Mouse (Mus musculus) ZHBTc4 (cell line): ENCODE measurements around the gene Baiap3.

Source experiments
- DNase-seq: peaks from one replicate; pipeline ENCODE4 v3.0.0-alpha.2; 2011; ENCODE audit warnings: low read depth, low spot score

Gene Baiap3

GRCm38 (mm10) chr17:25256140-25256754, at the start of gene Baiap3:
Gene Baiap3, minus strand, starts transcription at chr17:25256364.
- peak; percentile 46 for DNase-seq

DNA sequence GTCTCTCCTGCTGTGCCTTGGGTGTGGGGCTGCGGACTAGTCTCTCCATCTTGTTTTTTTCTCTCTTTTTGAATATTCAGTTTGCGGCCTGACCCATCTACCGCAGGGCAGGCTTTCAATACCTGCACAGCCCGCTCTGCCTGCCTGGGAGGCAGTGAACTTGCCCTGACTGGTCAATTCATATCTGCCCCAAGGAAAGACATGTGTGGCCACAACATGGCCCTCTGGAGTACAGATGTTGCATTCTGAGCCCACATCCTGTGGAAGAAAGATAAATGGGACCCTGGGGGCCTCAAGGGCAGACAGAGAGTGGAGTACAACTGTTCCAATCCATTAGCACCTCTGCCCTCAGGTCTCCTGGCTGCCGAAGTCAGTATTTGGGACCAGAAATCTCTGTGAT, 41.9 kb upstream of the Baiap3 start, which contains the start of gene Prss34:
TSS of gene Prss34 (plus strand) at position 301 of the 400 bp plus-strand sequence.
- no peak for DNase-seq

- DNase-seq: no peak
Observed at GRCm38 (mm10) chr17:25294111-25294510, 37.9 kb upstream of the Baiap3 start.

DNA sequence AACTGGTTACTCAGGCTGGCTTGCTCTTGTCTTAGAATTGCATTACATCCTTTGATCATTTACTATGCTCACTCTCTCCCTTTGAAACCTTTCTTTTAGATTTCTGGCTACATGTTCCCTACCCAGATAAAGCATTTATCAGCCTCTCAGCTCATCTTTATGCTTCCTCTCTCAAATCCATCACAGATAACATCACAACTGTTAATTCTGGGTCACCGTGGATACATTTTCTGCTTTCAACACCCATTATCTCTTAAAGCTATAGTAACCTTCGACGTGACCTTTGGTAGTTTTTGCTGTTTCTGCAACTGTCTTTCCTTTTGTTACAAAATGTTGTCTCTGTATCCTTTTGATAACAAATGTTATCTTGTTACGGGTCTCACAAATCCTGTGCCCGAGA, 37.3 kb upstream of the Baiap3 start:
- DNase-seq: no peak

DNA sequence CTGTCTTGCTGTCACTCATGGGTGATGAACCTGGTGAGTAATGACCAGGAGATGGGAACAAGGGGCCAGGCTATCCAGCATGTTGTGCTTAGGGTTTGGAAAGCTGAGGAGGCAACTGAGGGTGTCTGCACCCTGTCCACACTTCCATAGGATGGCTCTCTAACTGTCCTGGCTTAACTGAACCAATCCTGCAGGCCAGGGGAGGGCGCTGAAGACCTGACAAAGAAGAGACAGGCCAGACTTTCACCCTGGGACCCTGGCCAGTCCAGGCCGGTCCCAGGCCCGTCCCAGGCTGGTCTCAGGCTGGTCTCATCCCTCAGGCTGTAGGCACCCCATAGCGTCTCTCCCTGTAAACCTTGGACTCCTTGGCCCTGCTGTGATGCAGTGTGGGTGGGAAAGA, 34.2 kb upstream of the Baiap3 start:
- no peak for DNase-seq

DNA sequence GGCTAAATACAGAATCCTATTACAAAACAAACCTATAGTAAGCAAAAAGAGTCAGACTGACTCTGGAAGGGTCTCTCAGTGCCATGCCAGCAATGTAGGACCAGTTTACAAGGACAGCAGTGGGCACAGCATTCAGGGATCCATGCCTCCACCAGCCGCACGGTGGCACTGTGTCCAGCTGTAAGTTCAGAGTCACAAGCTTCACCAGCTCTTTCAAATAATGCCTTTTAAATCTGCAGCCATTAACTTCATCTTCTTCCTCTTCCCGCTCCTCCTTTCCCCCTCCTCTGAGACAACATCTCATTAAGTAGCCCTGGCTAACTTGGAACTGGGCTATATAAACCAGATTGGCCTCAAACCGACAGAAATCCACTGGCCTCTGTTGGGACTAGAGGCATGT, 32.7 kb upstream of the Baiap3 start:
- peak; percentile 70 for DNase-seq

DNA sequence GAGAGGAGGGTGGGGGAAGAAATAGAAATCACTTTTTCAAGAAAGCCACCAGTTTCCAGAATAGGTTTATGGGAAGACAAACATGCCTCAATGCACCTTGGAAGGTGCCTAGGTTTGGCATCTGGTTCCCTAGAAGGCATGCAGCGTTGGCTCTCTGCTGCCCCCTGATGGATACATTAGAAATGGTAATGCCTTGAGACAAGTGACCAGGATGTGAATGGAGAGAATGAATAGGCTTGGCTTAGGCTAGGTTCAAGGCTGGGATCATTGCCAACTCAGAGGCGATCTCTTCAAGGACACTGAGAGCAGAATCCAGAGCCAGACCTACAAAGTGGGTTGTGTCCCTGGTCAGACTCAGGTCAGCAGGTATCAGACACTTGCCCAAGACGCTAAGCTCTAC, 28.9 kb upstream of the Baiap3 start:
- peak; percentile 91 for DNase-seq

DNA sequence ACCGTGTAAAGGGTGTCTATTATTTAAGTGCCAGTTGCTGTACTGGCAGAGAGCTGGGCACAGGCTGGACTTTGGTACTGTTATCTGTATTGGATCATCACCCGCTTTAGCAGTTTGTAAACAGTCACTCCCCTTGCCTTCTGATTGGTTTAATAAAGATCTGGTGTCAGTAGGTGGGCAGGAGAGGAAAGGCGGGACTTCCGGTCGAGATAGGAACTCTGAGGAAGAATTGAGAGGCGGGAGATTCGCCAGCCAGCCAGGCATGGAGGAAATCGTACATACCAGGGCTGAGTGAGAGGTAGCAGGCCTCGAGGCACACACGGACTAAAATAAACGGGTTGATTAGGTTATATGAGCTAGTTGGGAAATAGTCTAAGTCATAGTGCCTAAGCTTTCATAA, 26.0 kb upstream of the Baiap3 start:
- peak; percentile 93 for DNase-seq

DNA sequence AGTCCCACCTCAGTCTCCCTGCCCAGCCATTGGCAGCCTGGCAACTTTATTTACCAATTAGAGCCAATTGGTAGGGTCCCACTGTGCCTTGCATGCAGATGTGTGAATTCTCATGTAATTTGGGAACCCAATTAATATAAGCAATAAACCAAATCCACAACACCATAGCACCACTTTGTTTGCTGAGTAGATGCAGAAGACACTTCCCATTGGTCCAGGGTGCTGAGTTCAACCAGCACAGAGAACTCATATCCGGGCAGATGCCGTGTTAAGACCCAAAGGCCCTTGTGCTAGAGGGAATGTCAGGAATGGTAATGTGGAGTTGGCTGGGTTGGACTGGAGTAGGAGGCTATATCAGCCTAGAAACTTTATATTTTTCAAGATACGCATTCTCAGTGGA, 19.7 kb upstream of the Baiap3 start:
- no peak for DNase-seq

GRCm38 (mm10) chr17:25274571-25275346, 18.6 kb upstream of the Baiap3 start, which contains the start of gene Ube2i:
Gene Ube2i, minus strand, starts transcription at chr17:25274622.
- DNase-seq: no peak

DNA sequence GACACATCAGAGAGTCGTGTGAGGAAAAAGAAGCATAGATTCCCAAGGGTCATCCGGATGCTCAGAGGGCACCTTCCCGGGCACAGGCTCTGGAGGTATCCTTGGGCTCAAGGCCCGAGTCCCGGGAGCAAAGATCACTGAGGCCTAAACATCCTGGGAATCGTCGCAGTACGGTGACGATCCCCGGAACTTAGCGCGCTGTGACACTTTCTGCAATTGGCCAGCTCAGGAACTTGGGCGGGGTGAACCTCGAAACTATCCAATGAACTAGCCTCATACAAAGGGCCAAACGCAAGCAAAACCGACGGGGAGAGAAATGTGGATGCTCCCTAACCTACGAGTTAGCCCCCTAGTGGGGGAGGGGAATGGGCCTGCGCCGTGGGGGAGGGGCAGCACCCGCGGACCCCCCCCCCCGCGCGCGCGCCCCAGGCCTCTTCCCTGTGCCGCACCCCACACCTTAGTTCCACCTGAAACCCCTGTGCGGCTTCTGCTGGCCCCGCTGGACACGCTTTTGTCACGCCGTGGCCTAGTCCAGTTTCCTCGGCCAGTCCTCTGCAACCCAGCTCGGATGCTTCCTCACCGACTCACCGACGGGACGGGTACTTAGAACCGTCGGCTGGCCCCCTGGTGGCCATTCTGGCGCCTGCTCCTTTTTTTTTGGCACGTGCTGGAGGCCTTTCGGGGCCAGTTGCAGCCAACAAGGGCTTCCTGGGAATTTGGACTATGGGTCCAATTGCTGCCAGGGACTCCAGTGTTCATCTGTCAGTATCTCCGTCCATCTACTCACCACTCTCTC, 17.7 kb upstream of the Baiap3 start:
- DNase-seq: peak; percentile 98

DNA sequence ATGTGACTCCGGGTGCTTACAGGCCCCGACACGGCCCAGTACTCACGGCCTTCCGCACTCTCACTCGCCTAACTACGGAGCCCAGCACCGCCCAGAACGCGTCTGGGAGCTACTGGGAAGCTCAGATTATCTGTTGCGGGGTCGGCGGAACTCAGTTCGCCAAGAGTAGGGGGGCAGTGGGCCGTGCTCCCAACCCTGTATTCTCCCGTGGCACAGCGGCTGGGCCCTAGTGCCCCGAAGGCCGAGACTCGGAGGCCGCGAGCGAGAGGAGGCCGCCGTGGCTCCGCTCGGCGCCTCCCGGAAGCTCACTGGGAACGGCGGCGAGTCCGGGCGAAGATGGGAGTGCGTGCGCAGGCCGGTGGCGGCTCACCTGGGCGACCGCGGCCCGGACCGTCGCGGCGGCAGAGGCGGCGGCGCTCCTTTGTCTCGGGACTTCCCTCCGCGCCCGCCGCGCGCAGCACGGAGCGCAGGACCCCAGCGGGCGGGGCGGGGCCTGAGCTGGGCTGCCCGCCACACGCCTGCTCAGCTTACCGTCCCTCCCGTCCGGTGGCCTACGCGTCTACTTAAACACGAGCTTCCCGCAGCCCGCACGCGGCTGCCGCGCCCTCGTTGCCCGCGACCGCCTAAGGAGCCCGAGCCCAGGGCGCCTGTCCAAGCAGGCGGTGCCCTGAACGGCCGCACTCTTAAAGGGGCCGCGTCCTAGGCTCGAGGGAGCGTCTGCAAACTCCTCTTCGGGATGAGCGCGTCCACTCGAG, 17.0 kb upstream of the Baiap3 start:
- peak; percentile 94 for DNase-seq

DNA sequence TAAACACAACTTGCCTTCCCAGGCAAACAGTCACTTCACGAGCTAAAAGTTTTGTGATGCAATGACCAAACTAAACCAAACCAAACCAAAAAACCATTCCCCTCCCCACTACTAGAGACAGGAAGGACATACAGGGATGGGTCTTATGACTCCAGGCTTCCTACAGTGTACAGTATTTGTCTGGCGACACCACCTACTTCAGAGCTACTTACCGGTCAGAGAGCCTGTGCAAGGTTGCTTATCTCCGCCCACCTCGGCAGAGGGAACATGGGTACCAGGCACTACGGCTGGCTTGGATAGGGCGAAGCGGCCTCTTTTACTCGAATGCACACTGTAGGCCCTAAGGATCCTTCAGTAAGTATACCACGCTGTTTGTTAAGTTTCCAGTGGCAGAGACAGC, 16.2 kb upstream of the Baiap3 start:
- peak; percentile 70 for DNase-seq

GRCm38 (mm10) chr17:25270795-25271335, 14.7 kb upstream of the Baiap3 start:
- DNase-seq: no peak

GRCm38 (mm10) chr17:25264453-25264852, 8.3 kb upstream of the Baiap3 start:
- DNase-seq: peak; percentile 54

DNA sequence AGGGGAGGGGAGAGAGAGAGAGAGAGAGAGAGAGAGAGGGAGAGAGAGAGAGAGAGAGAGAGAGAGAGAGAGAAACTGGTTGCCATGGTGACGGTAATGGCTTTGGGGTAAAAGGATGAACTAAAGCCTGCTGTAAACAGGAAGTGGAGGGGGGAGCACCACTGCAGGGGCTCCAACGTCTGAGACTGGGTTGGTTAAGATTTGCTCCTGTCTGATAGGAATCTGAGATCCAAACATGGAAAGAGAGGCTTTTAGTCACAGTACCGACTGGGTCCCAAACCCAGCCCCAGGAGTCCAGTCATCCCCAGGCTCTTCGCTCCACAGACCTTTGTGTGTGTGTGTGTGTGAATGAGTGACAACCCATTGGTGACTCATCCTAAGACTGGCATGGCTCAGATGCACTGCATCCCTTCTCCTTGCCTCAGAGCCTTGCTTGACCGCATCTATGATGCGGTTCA, 1.7 kb upstream of the Baiap3 start:
- no peak for DNase-seq

GRCm38 (mm10) chr17:25255110-25255509, 1.1 kb downstream of the Baiap3 start:
- no peak for DNase-seq

DNA sequence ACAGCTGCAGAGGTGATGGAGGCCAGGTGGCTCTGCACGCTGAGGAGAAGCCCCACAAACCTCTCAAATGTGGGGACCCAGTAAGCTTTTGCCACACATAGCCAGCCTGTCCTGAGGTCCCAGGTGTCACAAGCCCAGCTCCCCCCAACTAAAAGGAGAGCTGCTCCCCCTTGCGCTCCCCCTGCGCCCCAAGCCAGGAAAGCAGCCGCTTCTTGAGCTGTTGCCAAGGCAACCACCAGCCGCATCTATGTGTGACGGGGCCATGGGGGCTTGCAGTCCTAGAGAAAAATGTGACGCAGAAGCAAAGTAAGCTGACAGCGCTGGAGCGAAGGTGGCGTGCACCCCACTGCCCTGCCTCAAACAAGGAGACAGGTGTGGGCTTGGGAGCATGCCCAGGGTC, 2.4 kb downstream of the Baiap3 start:
- no peak for DNase-seq

GRCm38 (mm10) chr17:25252643-25253042, 3.5 kb downstream of the Baiap3 start:
- no peak for DNase-seq

DNA sequence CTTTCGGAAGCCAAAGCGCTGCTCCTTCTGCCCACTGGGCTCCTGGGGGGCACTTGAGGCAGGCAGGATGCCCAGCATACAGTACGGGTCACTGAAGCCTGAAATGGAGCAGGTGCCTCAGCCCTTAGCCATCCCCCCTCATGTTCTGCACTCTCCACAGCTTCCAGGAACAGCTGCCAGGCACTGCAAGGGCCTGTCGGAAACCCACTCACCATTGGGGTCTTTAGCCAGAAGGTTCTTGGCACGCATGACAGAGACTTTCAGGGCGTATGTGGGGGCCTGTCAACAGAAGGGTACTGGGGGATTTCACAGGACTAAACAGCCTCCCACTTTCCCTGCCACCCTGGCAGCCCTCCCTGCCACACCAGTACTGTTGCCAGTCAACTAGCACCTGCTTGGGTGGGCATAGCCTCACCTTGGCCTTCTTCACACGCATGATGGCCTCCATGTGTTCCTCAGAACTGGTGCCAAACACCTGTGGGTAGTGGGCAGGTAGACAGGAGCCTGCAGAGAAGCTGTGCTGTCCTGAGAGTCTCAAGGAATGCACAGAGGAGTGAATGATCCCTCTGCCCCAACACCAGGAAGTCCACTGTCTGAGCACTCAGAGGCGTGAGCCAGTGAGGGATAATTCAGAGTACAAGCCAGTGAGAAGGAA, 5.9 kb downstream of the Baiap3 start:
- no peak for DNase-seq
